Mouse (Mus musculus) lung, postnatal 36 days (tissue): ENCODE results near the gene Pkp3.
"Not testable (repeated sequence)": the region's sequence is repeated elsewhere in the genome, so short reads cannot be mapped to it uniquely, and the experiment has no call there.

ENCODE experiments used
- DNase-seq: peaks from one replicate; pipeline ENCODE4 v3.0.0; 2022; ENCODE audit warnings: mixed read lengths

The Pkp3 gene

DNA sequence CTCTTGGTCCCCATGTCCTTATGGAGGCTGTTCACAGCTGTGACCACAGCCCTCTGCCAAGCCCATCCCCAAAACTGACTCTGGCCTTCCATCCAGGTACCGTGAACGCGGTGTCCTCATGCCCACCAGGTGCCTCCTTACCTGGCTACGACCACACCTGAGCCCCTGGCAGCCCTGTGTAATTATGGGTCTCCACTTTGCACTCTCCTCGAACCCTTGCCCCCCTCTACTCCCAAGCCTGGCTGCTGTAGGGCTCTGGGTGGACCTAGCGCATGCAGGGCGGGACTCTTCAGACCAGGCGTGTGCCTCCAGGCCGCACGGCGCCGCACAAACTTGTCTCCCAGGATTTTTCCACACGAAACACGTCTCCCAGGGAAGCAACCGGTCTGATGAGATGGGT lies at the start of gene Pkp3:
Gene Pkp3, plus strand, starts transcription at position 378 of the 400 bp plus-strand sequence.
- DNase-seq: no peak

DNA sequence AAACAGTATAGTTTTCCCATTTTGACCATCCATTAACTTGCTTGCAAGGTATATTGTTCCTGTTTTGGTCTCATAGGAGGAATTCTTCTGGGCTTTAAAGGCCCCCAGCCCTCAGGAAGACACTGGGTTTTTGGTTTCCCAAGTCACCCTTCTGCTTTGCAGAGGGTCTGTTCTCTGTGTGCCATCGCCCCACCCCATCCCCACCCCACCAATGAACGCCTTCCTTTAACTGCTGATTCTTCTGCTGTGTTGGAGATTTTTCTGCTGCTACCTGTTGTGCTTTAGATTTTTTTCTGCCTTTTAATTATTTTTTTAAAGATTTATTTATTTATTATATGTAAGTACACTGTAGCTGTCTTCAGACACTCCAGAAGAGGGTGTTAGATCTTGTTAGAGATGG lies 49.2 kb upstream of the Pkp3 start, which contains the start of gene Gm17387:
Gene Gm17387, plus strand, starts transcription at position 301 of the 400 bp plus-strand sequence.
- no peak for DNase-seq

DNA sequence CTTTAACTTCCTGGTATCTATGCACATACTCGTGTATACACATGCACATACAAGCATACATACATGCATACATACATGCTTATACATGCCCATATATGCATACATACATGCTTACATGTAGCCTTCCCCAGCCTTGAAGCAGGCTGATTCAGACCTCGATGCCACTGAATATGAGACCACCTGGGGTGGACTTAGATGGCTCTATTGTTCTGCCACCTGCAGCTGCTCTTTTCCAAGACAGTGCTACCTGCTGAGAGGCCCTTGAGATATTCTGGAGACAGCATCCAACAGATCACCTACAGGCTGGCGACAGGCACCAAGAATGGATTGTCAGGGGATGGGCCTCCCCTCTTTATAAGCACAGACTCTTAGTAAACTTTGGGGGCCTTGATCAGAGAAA lies 47.6 kb upstream of the Pkp3 start:
- no peak for DNase-seq

DNA sequence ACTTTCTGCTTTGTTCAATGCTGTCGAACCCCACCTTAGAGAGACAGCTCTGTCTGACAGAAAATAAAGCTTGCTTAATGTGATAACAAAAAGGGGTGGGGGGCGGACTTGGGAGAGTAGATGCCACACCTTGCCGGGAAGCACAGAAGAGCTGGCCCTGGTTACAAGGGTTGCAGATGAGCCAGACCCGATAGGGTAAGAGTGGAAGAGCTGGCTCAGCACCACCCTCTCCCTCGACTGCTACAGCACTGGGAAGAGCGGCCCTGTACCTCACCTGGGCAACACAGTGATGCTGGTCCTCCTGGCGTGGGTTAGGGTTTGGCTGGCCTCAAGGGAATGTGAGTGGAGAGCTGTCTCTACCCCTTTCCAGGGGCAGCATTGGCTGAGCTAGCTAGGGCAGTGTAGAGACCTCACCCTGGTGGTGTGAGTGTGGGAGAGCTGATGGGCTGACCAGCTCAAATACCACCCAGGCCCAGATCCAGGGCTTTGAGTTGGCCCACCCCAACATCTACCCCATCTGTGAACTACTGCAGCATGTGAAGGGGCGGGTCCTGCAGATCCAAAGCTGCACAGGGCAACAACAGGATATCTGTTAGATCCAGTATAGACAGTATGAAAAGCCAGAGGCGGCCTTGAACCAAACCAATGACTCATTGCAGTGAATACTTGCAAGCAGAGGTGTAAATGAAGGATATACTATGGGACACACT lies 45.4 kb upstream of the Pkp3 start:
- DNase-seq: no peak

DNA sequence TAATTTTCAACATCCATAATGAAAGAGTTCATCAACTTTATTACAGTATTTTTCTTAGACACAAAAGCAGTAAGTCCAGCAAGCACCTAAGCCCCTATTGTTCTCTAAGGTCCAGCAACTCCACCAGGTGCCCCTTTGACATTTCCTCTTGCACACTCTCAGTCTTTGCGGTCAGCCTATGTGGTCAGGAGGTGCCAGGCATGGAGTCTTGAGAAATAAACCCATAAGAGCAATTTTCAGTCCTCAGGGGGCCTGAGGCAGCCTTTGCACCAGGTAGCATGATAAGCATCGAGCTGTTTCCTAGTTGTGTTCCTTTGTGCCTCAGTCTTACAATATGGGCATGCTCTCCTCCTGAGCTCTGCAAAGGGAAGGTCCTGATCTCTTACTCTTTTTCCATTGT lies 41.4 kb upstream of the Pkp3 start:
- not testable (repeated sequence) for DNase-seq

DNA sequence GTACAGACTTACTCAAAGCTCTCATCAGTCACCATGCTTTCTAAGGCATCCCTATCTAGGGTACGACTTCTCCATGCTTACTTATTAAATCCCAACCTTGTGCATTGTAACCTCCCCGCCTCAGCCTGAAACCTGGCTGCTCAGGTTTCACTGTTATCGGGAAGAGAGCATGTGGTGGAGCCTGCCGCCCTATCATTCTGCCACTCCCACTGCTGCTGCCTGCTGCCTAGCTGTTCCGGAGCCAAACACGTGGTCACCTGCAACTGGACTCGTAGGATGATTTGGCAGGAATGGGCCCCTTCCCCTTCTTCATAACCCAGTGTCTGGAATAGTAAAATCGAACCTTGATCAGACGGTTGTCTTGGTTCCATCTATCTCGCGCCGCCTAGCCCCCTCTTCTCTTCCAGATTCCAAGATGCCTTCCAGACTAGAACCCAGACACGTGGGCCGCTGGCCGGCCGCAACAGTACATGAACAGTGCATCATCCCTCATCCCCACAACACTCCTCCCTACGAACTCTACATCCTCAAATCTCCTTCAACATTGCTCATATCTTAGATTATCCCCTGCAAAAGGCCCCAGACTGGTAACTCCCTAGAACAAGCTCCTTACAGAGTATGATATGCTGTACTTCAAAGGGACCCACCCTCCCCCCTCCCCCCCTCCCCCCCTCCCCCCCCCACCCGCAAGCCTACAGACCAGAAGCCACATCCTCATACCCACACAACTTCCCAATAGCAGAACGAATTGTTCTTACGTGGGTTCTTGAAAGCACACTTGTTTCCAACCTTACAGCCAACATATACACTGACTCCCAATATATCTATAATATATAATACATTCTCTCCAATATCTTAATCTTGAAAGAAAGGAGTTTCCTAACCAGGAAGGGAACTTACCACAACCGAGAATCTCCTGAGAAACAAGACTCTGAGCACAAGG lies 39.7 kb upstream of the Pkp3 start:
- no peak for DNase-seq

DNA sequence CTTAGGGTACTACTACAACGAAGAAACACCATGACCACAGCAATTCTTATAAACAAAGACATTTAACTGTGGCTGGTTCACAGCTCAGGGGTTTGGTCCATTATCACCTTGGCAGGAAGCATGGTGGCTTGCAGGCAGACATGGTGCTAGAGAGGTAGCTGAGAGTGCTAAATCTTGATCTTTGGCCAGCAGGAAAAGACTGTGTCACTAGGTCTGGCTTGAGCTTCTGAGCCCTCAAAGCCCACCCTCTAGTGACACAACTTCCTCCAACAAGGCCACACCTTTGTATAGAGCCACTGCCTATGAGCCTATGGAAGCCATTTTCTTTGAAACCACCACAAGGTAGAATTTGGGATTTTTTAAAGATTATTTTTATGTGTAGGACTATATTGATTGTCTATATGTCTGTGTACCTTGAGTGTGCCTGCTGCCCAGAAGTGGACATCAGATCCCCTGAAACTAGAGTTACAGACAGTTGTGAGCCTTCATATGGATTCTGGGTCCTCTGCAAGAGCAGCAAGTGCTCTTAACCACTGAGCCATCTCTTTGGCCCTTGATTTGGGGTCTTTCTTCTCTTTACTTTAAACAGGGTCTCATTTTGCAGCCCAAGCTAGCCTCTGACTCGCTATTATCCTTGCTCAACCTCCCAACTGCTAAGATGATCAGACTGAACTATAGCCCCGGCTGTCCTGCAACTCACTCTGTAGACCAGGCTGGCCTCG lies 38.5 kb upstream of the Pkp3 start:
- DNase-seq: no peak

DNA sequence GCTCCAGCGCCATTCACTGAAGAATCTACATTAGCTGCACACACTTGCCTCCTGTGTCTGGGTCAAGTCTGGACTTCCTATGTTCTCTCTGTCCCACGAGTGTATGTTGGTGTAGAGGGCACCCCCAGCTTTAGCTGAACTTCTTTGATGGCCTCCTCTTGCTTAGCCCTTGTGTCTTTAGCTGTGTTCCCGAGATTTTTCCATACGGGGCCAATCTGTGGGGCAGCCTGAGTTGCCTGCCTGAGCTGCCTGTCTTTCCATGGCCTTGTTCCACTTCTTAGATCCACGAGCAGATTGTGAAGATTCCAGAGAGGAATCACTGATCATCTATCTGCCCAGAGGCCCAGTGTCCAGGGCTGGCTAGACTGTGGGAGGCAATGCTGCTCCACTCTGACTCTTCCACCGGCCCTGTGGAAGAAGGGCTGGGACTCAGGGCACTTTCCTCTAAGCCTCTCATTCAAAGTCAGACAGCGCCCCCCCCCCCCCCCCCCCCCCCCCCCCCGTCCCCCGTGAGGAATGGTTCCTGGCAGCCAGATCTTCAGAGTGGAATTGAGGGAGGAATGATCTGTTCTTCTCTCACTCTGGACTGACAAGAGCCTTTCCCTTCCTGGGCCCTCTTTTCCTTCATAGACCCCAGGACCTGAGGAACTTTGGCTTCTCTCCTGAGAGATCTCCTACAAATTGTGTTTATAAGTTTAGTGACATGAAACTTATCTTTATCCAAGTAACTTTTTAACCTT lies 37.0 kb upstream of the Pkp3 start:
- no peak for DNase-seq

DNA sequence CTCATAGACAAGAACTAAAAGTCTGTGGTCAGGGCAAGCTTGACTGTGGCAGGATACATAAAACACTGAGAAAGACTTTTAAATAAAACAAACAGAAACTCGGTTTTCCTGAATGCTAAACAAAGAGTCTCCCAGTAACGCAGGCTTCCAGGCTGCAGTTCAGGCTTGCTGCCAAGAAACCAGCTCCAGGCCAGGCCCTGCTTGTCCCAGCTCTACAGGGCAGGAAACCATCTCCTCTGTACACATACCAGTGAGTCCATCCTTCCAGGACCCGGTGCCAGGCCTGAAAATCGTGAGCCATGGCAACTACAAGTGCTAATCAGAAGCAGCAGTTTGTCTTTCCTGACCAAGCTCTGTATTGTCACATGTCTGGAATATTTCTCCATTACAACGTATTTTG lies 36.4 kb upstream of the Pkp3 start:
- DNase-seq: peak; percentile 91

DNA sequence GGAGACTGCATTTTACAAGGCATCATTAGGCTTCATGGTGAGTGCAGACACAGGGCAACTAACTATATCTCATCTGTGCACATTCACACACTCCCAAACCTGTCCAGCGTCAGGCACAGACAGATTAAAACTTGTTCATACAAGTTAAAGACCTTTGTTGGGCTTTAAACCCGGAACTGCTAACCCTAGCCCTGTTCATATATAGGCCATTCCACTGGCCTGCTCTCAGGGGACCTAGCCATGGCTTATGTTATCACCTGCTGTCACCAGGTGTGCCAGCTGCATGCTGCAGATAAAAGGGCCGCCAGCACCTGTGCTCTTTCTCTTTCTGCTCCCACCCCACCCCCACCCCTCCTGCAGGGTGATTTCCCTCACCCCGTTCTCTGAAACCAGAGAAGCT lies 35.5 kb upstream of the Pkp3 start:
- no peak for DNase-seq

DNA sequence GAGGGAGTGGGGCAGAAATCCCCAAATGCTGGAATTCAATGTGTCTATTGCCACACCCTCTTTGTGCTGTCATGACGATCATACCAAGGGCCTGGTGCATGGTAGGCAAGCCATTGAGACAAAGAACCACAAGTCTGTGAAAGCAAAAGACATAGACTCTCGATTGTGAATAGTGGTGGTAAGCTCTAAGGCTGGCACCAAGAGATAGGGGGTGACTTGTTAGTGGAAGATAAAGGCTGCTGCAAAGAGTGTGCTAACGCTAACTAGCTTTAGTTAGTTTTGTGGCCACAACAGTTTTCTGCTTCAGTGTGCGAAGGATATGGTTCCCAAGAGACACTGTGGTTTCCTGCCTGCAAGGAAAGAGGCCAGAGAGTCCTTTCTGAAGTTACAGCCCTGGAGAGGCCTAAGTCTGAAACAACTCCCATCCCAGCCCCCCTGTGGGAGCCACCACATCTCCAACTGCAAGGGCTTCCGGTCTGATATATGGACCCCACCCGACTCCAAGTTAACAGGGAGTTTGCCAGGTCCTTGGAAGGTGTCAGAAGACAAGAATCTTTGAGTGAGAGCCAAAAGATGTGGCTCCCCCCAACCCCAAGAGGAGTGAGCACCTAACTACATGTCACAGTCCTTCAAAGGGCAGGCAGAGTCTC lies 31.0 kb upstream of the Pkp3 start:
- DNase-seq: peak; percentile 43

DNA sequence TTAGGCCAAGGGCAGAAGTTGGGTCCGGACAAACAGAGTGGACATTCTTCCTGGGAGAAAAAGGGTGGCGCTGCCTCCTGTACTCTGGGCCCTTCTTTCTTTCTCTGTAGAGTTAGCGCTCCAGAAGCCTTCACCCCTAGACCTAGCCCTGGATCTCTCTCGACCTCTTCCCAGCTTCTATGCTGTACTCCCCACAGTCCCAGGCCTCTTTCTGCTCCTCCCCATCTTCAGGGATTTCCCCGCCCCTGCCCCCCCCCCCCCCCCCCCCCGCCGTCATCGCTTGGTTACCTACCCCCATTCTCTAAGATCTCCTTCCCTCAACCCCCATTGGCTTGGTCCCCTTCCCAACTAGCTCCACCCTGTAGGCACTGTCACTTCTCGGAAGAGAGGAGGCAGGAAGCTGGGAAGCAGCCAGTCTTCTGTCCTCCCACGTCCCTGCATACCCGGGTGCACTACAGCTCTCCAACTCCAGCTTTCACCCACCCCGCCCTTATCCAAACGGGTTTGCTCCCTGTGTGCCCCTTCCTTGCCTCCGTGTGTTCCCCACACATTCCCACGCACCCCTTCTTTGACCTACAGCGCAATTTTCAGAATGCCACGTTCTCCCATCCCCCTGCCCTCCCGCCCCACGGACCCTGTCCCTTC lies 30.3 kb upstream of the Pkp3 start:
- DNase-seq: peak; percentile 91

DNA sequence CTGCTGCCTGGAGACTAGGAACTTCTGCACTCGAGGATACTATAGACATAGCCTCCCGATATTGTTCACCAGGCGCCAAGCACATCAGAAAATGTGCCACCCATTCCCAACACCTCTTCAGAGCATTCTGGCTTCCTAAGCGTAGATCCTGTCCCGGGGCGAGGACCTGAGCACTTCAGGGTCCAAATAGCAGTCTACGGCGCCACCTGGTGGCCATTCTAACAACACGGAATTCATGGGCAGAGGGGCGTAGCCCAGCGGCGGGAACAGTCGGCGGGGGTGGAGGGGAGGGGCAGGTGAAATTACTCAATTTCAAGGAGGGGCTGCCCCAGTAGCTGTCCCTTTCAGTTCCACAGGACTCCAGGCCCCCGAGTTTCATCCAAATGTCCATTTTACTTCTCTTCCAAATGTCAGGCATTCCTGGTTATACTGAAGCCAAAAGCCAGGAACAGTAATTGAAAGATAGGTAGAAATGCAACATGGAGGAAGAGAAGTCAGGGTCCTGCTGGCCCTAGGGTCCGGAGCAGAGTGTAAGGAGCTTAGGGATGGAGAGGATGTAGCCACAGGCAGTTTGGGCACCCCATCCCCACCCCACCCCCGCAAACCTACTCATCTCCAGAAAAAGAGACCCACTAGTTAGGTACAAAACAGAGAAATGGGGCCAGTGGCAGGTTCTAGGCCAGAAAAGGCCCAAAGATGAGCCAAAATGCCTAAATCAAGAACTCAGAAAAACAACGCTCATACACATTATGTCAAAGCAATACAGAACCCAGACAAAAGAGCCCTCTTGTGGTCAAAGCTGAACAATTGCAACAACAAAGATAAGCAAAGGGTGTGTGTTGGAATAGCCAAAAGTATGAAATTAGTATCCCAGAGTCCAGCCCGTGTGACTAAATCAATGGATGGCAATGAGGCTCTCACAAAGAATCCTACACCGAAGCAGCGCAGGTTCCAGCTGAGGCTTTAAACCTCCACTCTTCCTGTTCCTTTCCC lies 29.5 kb upstream of the Pkp3 start:
- peak; percentile 97 for DNase-seq

DNA sequence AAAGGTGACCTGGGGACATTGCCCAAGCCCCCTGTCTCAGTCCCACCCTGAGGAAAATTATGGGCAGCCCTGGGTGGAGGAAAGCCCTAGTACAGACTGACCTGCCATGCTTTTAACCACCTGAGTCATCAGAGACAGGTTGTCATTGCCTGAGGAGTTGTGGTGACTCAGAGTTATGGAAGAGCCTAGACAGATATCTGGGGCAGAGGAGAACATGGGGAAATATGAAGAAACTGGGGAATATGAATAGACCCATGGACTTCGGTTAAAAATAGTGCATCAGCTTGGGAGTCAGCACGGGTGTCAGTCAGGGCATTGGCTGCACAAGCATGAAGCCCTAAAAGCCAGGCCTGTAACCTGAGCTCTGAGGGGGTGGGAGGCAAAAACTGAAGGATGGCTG lies 28.7 kb upstream of the Pkp3 start:
- DNase-seq: no peak

DNA sequence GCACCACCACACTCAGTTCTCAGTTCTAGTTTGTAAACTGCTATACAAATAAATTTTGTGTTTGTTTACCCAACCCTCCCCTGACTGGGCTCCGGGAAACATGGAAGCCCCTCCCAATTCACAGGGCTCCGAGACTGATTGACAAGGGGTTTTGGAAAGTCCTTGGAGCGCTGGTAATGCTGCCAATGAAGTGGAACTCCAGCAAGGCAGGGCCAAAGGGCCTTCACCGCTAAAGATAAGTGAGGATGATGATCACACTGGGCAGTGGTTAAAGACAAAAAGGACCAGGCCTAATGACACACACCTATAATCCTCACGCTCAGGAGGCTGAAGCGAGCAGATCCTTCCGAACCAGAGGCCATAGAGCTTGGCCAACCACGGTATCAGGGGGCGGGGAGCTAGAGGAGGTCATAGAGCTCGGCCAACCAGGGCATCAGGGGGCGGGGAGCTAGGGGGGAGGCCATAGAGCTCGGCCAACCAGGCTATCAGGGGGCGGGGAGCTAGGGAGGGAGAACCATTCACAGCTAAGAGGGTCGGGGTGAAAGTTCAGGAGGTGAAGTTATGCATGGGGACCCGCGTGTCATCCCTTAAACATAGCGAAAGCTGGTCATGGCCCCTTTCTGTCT lies 26.8 kb upstream of the Pkp3 start:
- DNase-seq: no peak

DNA sequence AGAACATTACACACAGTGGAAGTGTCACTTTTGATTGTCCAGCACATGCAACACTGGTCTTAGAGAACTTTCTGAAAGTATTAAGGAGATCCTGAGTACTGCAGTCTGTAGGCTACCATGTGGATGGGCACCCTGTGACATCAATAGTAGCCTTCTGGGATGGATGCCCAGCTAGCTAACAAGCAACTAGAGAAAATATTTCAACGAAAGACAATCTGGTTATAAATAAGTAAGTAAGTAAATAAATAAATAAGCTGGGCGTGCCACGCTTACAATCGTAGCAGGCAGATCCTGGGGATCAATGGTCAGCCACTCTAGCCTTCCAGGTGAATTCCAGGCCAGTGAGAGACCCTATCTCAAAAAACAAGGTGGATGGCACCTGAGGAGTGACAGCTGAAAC lies 26.0 kb upstream of the Pkp3 start:
- no peak for DNase-seq

DNA sequence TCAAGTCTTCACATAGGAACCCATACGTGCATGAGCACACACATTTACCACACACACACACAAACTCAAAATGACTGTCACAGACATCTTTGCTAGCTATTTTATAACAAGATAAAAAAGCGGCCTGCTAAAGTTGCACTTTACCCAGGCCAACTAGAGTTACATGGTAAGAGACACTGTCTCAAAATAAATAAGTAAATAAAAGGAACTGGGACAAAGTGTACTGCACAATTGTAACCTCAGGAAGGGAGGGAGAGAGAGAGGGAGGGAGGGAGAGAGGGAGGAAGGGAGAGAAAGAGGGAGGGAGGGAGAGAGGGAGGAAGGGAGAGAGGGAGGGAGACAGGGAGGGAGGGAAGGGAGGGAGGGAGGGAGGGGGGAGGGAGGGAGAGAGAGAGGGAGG lies 25.6 kb upstream of the Pkp3 start:
- no peak for DNase-seq

DNA sequence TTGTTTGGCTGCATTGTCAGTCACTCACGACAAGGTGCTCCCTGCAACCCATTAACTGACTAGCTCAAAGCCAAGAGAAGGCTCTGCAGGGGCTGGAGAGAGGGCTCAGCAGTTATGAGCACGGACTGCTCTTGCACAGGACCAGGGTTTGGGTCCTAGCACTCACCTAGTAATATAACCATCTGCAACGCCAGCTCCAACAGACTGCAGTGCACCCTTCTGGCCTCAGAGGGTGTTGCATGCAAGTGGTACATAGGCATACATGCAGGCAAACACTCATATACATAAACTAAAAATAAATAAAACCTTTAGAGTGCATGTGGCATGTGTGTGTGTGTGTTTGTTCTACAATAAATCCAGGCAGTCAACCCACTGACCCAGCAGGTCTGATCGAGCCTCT lies 22.2 kb upstream of the Pkp3 start:
- no peak for DNase-seq

DNA sequence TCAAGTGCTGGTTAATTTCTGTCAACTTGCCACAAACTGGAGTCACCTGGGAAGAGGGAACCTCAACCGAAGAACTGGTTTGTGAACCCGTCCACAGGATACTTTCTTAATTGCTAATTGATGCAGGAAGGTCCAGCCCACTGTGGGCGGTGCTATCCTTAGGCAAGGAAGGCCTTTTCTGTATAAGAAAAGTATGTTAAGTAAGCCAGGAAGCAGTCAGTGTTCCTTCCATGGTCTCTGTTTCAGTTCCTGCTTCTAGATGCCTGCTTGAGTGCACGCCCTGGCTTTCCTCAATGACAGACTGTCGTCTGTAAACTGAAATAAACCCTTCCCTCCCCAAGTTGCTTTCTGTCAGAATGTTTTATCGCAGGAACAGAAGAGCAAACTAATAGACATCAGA lies 21.0 kb upstream of the Pkp3 start:
- no peak for DNase-seq

DNA sequence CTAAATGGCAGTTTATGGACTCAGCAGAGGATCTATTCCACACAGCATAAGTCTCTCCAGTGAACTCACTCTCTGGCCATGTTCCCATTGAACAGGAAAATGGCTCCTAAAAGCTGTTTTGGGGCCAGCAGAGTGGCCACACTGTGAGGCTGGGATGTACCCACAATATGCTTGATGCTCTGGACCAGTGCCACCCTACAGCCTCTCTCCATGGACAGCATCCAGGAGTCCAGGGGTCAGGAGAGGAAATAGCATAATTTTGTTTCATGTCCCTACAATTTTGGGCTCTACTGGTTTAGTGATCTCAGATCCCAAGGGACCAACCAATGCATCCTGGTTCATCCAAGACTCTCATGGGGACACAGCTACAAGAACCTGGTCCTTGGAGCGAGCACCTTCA lies 20.5 kb upstream of the Pkp3 start:
- no peak for DNase-seq
